Mouse (Mus musculus) liver, embryonic 15.5 days (tissue): ENCODE measurements around the gene Rpl13a. TPM values are rescaled to one million over a fixed set of nuclear protein-coding genes. Genes with fewer than 3 reads are reported as not detected.

Experiments
- ATAC-seq: fragments of 200-750 bp; cut with Nextera tagmentation; 2 replicates; pipeline ENCODE4 v1.8.0; 2017; ENCODE audit warnings: moderate number of reproducible peaks, mild to moderate bottlenecking, moderate library complexity; ENCODE audit not compliant: insufficient read depth
- H3K27ac ChIP-seq: fragments of 300-500 bp; sonication (generic); replicated peaks from 2 replicates; pipeline ENCODE4 v1.5.1; 2015; ENCODE audit warnings: mild to moderate bottlenecking, inconsistent platforms
- H3K27me3 ChIP-seq: fragments of 300-500 bp; sonication (generic); 2 replicates; pipeline ENCODE4 v1.6.1; 2015; ENCODE audit warnings: mild to moderate bottlenecking, inconsistent platforms
- H3K36me3 ChIP-seq: fragments of 300-500 bp; sonication (generic); replicated peaks from 2 replicates; pipeline ENCODE4 v1.6.1; 2015; ENCODE audit warnings: moderate library complexity, mild to moderate bottlenecking, inconsistent platforms
- H3K4me1 ChIP-seq: fragments of 300-500 bp; sonication (generic); replicated peaks from 2 replicates; pipeline ENCODE4 v1.6.1; 2015; ENCODE audit warnings: inconsistent platforms
- H3K4me2 ChIP-seq: fragments of 300-500 bp; sonication (generic); 2 replicates; pipeline ENCODE4 v1.6.1; 2015; ENCODE audit warnings: moderate library complexity, mild to moderate bottlenecking, inconsistent platforms
- H3K4me3 ChIP-seq: fragments of 300-500 bp; sonication (generic); replicated peaks from 2 replicates; pipeline ENCODE4 v1.5.1; 2015; ENCODE audit warnings: mild to moderate bottlenecking, inconsistent platforms
- H3K9ac ChIP-seq: fragments of 300-500 bp; sonication (generic); 2 replicates; pipeline ENCODE4 v1.6.1; 2015; ENCODE audit warnings: moderate library complexity, mild to moderate bottlenecking, inconsistent platforms
- H3K9me3 ChIP-seq: fragments of 300-500 bp; sonication (generic); replicated peaks from 2 replicates; pipeline ENCODE4 v1.6.1; 2016; ENCODE audit warnings: inconsistent platforms
- WGBS: fragments of 180-500 bp; shearing (Covaris S2); methylation state at CpG from one replicate; pipeline ENCODE4 v1.1.7; 2015; ENCODE audit warnings: mixed read lengths; ENCODE audit not compliant: insufficient replicate concordance; 5-methylcytosine and 5-hydroxymethylcytosine counted together
- polyA plus RNA-seq: library from polyadenylated mRNA; unstranded; fragments of >200 nt; fragmentation: Nextera tagmentation; extraction: Ambion mirVana; gene quantifications from 2 replicates; pipeline ENCODE4 v1.2.1, GENCODE M21; 2015

Rpl13a gene
- polyA plus RNA-seq, 1 experiment from 2014 or later = 633 TPM

DNA sequence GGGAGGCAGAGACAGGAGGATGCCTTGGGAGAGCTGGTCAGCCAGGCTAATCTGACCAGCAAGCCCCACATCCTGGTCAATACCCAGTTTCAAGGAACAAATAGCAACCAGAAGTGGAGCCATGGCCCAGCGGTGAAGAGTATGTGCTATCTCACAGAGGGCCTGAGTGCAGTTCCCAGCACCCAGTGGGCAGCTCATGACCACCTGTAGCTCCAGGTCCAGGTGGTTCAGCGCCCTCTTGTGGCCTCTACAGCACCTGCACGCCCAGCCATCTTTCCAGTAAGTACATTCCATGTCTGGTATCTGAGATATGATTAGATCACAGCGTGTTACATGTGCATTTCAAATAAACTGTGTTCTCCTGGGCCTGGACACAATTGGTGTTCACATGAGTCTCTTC is 42.5 kb downstream of the Rpl13a start:
- H3K4me2 ChIP-seq = no peak overlapping the region
- peaks cover 31% of the 10 kb centered on the region for H3K4me1 ChIP-seq
- H3K27ac ChIP-seq = no peak overlapping the region
- no peak overlapping the region for H3K4me3 ChIP-seq
- H3K36me3 ChIP-seq = no peaks in the 10 kb centered on the region
- no peak for ATAC-seq
- 58% methylated on average over 4 of the region's 4 CpGs for WGBS
- H3K9ac ChIP-seq = no peak overlapping the region
- no peaks in the 10 kb centered on the region for H3K9me3 ChIP-seq
- no peaks in the 10 kb centered on the region for H3K27me3 ChIP-seq

DNA sequence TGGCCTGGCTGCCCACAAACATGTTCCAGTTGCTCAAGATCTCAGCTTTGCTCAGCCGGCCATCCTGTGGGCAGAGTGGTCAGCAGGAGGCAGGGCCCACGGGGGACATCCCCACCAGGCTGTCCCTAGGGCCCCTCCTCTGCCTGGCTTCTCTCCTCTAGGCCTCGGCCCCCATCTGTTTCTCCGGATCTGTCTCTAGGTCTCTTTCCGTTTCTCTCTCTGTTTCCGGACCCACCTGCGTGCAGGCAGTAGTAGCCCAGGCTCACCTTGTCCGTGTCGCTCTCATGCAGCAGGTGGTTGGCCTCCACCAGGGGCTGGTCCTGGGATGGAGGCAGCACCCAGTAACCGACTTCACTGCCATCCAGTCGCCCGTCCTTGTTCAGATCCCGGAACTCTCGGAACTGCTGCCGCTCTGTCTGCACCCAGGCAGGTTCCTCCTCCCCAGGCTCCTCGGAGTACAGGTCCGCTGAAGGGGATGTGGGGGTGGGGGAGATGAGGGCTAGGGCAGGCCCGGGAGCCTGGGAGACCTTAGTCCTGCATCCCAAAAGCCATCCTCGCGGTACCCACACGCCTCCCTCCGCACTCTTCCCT is 45.2 kb downstream of the Rpl13a start:
- H3K9ac ChIP-seq = no peak overlapping the region; the same call in 1 of the 2 replicates
- no peaks in the 10 kb centered on the region for H3K9me3 ChIP-seq
- ATAC-seq = no peak
- H3K4me2 ChIP-seq = peak overlapping the region; percentile 64
- 39% methylated on average over 22 of the region's 22 CpGs for WGBS
- peak overlapping the region; percentile 66; the same call in 1 of the 2 replicates for H3K27ac ChIP-seq
- H3K4me1 ChIP-seq = peaks cover 27% of the 10 kb centered on the region
- no peaks in the 10 kb centered on the region for H3K36me3 ChIP-seq
- no peaks in the 10 kb centered on the region for H3K27me3 ChIP-seq
- peak overlapping the region; percentile 35 for H3K4me3 ChIP-seq

DNA sequence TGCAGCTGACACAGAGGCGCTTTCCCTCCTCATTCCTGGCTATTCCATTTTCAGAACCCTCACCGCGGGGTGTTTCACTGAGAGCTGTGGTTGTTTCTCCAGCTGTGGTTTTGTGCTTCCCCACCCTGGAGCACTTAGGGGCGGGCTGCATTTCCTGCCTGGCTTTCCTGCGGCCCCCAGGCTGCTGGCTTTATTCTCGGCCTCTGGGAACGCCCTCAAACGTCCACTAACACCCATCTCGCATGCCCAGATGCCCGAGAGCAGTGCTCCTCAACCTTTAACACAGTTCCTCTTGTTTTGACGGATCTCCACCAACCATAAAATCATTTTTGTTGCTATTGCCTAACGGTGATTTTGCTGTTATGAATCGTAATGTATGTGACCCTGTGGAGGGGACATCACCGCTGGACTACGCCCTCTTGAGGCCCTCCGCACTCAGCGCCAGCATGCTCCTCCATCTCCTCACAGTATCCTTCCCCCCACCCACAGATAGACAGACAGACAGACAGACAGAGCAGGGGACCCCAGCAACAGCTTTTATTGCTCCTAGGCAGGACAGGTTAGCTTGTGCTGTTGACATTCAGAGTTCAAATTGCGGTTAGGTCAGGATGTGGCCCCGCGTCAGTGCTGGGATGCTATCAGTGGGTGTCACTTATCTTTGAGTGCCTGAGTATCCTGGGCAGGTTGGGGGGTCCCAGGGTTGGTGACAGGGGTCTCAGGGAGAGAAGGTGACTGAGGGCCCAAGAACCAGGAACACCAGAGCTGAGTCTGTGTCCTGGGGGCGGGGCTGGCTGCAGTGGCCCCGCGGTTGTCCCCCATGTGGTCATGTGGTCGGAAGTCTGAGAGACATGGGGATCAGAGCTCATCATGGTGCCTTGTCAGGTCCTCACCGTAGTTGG is 45.9 kb downstream of the Rpl13a start:
- Histone ChIP-seq H3K4me2 (peak overlapping the region; percentile 64), H3K9ac (peak overlapping the region; percentile 39; the same call in 1 of the 2 replicates), H3K36me3 (peaks cover 3% of the 10 kb centered on the region; the same call in 1 of the 2 replicates), H3K9me3 (no peaks in the 10 kb centered on the region), H3K27ac (peak overlapping the region; percentile 66), H3K4me3 (peak overlapping the region; percentile 35), H3K4me1 (peaks cover 29% of the 10 kb centered on the region), H3K27me3 (no peaks in the 10 kb centered on the region)
- 12% methylated on average over 25 of the region's 25 CpGs for WGBS
- ATAC-seq = no peak

DNA sequence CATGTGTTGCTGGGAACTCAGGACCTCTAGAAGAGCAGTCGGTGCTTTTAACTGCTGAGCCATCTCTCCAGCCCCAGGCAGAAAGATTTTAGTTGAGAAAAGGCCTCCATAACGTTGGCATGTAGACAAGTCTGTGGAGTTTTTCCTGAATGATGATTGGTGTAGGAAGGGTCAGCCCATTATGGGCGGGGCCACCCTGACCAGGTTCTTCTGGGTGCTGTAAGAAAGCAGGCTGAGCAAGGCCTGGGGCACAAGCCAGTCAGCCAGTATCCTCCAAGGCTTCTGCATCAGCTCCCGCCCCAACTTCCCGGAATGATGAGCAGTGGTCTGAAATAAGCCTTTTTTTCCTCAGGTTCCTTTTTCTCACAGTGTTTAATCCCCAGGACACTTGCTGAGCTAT is 47.5 kb downstream of the Rpl13a start:
- peaks cover 32% of the 10 kb centered on the region for H3K4me1 ChIP-seq
- no peak for ATAC-seq
- peaks cover 19% of the 10 kb centered on the region for H3K36me3 ChIP-seq
- 54% methylated on average over 5 of the region's 5 CpGs for WGBS
- H3K27ac ChIP-seq = no peak overlapping the region
- H3K4me3 ChIP-seq = no peak overlapping the region
- H3K4me2 ChIP-seq = no peak overlapping the region
- no peaks in the 10 kb centered on the region for H3K9me3 ChIP-seq
- H3K27me3 ChIP-seq = no peaks in the 10 kb centered on the region
- no peak overlapping the region for H3K9ac ChIP-seq

DNA sequence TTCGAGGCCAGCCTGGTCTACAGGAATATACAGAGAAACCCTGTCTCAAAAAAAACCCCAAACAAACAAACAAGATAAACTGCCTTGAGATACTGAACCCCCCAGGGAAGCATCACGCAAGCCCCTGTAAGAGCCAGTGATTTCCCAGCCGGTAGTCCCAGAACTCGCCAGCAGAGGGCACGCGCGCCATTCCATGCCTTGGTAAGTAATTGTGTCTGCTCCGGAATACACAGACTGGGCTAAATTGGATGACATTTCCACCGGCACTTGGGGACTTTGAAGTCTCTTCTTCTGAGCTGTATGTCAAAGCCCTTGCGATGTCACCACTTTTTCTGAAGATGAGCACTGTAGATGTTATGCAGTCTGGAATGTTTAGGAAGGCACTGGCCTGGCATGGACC is 48.7 kb downstream of the Rpl13a start:
- H3K27me3 ChIP-seq = no peaks in the 10 kb centered on the region
- no peak for ATAC-seq
- under 1% methylated on average over 10 of the region's 10 CpGs for WGBS
- no peak overlapping the region for H3K9ac ChIP-seq
- 0 out of 2 replicates have a peak overlapping the region, but pooled peaks have one; percentile 9 for H3K4me2 ChIP-seq
- peaks cover 29% of the 10 kb centered on the region for H3K36me3 ChIP-seq
- H3K4me1 ChIP-seq = peaks cover 44% of the 10 kb centered on the region
- no peak overlapping the region for H3K27ac ChIP-seq
- no peaks in the 10 kb centered on the region for H3K9me3 ChIP-seq
- H3K4me3 ChIP-seq = no peak overlapping the region

- 22% methylated on average over 9 of the region's 9 CpGs for WGBS
- Histone ChIP-seq H3K27me3 (no peaks in the 10 kb centered on the region), H3K27ac (no peak overlapping the region), H3K9me3 (no peaks in the 10 kb centered on the region), H3K9ac (no peak overlapping the region), H3K4me1 (peaks cover 49% of the 10 kb centered on the region), H3K4me2 (no peak overlapping the region), H3K36me3 (peaks cover 37% of the 10 kb centered on the region), H3K4me3 (no peak overlapping the region)
- ATAC-seq = no peak
Measured at GRCm38 (mm10) chr7:45078513-45078912, 50.0 kb downstream of the Rpl13a start.

DNA sequence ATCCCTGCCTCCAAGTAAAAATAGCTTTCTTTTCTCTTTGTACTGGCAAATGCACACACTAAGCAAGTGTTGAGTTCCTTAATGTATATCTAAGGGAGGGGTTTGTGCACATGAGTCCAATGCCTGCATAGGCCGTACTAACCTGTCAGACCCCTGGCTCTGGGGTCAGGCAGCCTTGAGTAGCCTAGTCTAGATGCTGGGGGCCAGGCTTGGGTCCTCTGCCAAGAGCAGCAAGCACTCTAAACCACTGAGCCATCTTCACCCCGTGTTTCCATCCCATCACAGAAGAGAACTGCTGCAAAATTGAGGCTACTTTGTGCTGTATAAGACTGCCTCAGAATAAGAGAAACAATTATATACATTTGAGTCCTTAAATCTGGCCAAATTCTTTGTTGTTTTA is 50.7 kb downstream of the Rpl13a start:
- 81% methylated on average over 2 of the region's 2 CpGs for whole genome bisulfite sequencing
- Histone ChIP-seq H3K36me3 (peaks cover 41% of the 10 kb centered on the region), H3K4me1 (peaks cover 48% of the 10 kb centered on the region), H3K4me2 (no peak overlapping the region), H3K9me3 (no peaks in the 10 kb centered on the region), H3K9ac (no peak overlapping the region), H3K4me3 (no peak overlapping the region), H3K27me3 (no peaks in the 10 kb centered on the region), H3K27ac (no peak overlapping the region)
- no peak for ATAC-seq

GRCm38 (mm10) chr7:45077322-45077721 is 51.2 kb downstream of the Rpl13a start:
- Histone ChIP-seq H3K4me1 (peaks cover 47% of the 10 kb centered on the region), H3K27me3 (no peaks in the 10 kb centered on the region), H3K27ac (no peak overlapping the region), H3K4me2 (no peak overlapping the region), H3K9ac (no peak overlapping the region), H3K4me3 (no peak overlapping the region), H3K9me3 (no peaks in the 10 kb centered on the region), H3K36me3 (peaks cover 41% of the 10 kb centered on the region)
- no peak for ATAC-seq
- 77% methylated on average over 14 of the region's 14 CpGs for WGBS

DNA sequence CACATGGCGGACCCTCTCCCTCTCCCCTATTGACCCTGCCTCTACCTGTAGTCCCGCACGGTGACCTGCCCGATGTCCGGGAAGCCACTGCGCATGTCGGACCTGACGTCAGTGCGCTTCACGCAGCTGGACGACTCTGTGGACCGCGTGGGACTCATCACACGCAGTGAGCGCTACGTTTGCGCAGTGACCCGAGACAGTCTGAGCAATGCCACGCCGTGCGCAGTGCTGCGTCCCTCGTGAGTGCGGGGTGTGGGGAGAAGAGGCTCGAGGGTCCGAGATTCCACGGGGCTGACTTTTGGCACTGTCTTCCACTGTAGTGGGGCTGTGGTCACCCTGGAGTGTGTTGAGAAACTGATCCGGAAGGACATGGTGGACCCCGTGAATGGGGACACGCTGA is 52.1 kb downstream of the Rpl13a start:
- H3K9ac ChIP-seq = no peak overlapping the region
- H3K36me3 ChIP-seq = peaks cover 41% of the 10 kb centered on the region
- ATAC-seq = no peak
- H3K4me2 ChIP-seq = no peak overlapping the region
- no peak overlapping the region for H3K4me3 ChIP-seq
- H3K4me1 ChIP-seq = peaks cover 41% of the 10 kb centered on the region
- no peak overlapping the region for H3K27ac ChIP-seq
- 82% methylated on average over 30 of the region's 30 CpGs for WGBS
- H3K27me3 ChIP-seq = no peaks in the 10 kb centered on the region
- H3K9me3 ChIP-seq = no peaks in the 10 kb centered on the region
